Mouse (Mus musculus) lung, postnatal 0 days (tissue): ENCODE measurements around the gene Golgb1.

Experiments used
- CTCF ChIP-seq: IDR thresholded peaks from 2 replicates; pipeline ENCODE4 v1.5.1; 2016; ENCODE audit warnings: antibody characterized with exemption, mild to moderate bottlenecking
- EP300 ChIP-seq: IDR thresholded peaks from 2 replicates; pipeline ENCODE4 v1.6.1; 2016; ENCODE audit warnings: antibody characterized with exemption, mild to moderate bottlenecking, control low read depth

DNA sequence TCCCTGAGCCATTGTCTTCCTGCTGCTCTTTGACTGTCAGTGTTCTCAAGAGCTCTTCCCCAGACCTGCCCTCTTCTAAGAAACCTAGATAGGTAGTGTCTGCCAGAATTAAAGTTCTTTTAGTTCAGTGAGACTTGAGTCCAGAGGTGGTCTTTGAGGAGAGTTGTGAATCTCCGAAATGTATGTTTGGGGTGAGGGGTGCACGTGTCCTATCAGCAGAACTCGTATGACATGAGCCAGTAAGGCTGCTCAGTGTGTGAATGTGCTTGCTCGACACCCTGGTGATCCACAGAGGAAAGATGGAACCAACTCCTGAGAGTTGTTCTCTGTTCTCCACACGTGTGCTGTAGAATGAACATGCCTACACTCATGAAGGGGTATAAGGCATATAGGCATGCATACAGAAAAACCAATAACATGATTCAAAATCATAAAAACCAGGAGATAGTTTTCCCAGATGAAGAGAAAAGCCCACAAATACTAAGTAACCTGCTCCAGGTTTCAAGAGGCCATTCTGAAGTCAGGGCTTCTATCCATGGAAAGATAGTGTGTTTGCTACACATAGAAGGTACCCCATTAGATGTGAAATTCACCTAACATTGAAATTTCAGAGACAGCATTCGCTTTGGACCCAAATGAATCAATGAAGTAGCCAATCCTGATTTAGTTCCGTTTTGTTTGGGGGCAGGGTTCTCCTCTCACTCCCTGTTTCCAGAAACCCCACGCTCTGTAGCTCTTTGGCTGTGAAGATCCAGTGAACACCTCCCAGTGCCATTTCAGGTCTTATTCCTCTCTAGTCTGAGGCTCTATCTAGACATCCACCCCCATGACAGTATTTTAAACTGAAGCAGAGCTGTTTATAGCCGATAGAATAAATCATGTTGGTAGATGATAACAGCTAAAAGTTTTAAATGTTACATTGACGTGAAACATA is 51.8 kb downstream of the Golgb1 start:
- no peak for TF ChIP-seq CTCF
- no peak for TF ChIP-seq EP300
